Mouse (Mus musculus) lung, postnatal 4 days (tissue): ENCODE results near the gene Cryz.

Source experiments
- DNase-seq, 2 experiments: peaks; one replicate each; pipeline ENCODE4 v3.0.0; 2021

Cryz gene

GRCm38 (mm10) chr3:154596488-154596933, at the start of gene Cryz:
Cryz (plus strand) TSS chr3:154596711.
- DNase-seq: peak; percentile 88 to 91

- DNase-seq: no peak
Observed at GRCm38 (mm10) chr3:154547549-154548426, 48.7 kb upstream of the Cryz start.

- DNase-seq: no peak
Observed at GRCm38 (mm10) chr3:154548868-154549301, 47.6 kb upstream of the Cryz start.

GRCm38 (mm10) chr3:154550326-154551034, 46.0 kb upstream of the Cryz start:
- no peak for DNase-seq

GRCm38 (mm10) chr3:154551035-154551411, 45.5 kb upstream of the Cryz start:
- no peak for DNase-seq

GRCm38 (mm10) chr3:154562192-154562591, 34.3 kb upstream of the Cryz start:
- no peak for DNase-seq

- DNase-seq: no peak
Observed at GRCm38 (mm10) chr3:154565437-154565836, 31.1 kb upstream of the Cryz start.

GRCm38 (mm10) chr3:154570029-154570575, 26.4 kb upstream of the Cryz start:
- DNase-seq: no peak

GRCm38 (mm10) chr3:154570786-154571185, 25.7 kb upstream of the Cryz start:
- no peak for DNase-seq

- DNase-seq: peak; percentile 59 to 73
Observed at GRCm38 (mm10) chr3:154572341-154572972, 24.1 kb upstream of the Cryz start.

GRCm38 (mm10) chr3:154573666-154574065, 22.8 kb upstream of the Cryz start:
- DNase-seq: no peak

- no peak for DNase-seq
Observed at GRCm38 (mm10) chr3:154577895-154578294, 18.6 kb upstream of the Cryz start.

- no peak for DNase-seq
Observed at GRCm38 (mm10) chr3:154584351-154584750, 12.2 kb upstream of the Cryz start.

- DNase-seq: no peak
Observed at GRCm38 (mm10) chr3:154590971-154591370, 5.5 kb upstream of the Cryz start.

GRCm38 (mm10) chr3:154591621-154592020, 4.9 kb upstream of the Cryz start:
- DNase-seq: no peak

- DNase-seq: no peak
Observed at GRCm38 (mm10) chr3:154593596-154593995, 2.9 kb upstream of the Cryz start.

- no peak for DNase-seq
Observed at GRCm38 (mm10) chr3:154594156-154594555, 2.4 kb upstream of the Cryz start.

GRCm38 (mm10) chr3:154596934-154597554, 533 bp downstream of the Cryz start, which contains the start of gene Tyw3:
Tyw3 (minus strand) TSS chr3:154597104.
- peak; percentile 97 to 98 for DNase-seq

GRCm38 (mm10) chr3:154597561-154597960, 1.1 kb downstream of the Cryz start:
- no peak for DNase-seq

GRCm38 (mm10) chr3:154602141-154602540, 5.6 kb downstream of the Cryz start:
- no peak for DNase-seq

- DNase-seq: no peak
Observed at GRCm38 (mm10) chr3:154604871-154605270, 8.4 kb downstream of the Cryz start.

GRCm38 (mm10) chr3:154607896-154608295, 11.4 kb downstream of the Cryz start:
- DNase-seq: no peak

- DNase-seq: no peak
Observed at GRCm38 (mm10) chr3:154611888-154612287, 15.4 kb downstream of the Cryz start.
